Mouse (Mus musculus) MEL-GATA-1-ER (cell line): ENCODE measurements around the gene Cacna1d.

Source experiments
- DNase-seq: peaks from one replicate; pipeline ENCODE4 v3.0.0-alpha.2; 2012; ENCODE audit warnings: low read depth; ENCODE audit errors: extremely low read depth

The Cacna1d gene

DNA sequence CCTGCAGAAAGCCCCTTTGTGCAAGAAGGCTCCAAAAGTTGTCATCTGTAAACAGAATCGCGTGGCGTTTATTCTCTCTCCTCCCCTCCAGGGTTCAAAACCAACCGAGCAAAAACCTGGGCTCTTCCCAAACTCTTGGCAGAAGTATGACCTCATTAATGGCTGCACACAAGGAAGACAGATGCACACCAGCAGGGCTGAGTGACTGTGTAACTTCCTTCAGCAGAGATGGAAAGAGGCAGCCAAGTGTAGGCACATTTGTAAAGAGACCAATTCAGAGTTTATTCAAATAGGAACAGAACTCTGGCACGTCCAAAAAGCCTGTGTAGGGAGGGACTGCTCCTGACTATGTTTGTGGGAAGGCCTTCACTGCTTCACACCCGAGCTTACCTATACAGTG, 385.7 kb downstream of the Cacna1d start:
- DNase-seq: no peak

DNA sequence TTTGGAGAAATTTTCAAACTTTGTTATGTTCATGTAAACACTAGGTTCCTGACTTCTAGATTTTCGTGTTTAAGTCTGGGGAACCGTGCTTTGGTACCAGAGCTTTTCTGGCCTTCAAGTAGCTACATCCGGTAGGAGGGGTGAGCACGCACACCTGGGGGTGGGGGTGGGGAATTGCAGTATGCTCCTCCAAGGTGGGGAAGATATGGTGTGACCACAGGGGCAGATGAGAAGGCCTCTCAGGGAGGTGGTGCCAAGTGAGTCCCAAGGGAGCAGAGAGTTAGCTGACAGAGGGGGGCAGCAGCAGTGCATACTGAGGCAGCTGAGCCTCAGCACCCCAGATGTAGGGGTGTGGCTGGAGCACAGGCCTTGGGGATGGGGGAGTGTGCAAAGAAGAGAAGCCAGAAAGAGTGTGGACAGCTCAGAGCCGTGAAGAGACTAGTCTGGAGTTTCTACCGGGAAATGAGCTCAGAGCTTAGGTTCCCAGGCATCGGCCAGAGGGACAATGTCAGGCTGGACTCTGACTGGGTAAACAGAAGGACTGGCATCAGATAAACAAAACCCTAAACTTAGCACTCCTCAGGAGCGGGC, 387.2 kb downstream of the Cacna1d start:
- DNase-seq: no peak

DNA sequence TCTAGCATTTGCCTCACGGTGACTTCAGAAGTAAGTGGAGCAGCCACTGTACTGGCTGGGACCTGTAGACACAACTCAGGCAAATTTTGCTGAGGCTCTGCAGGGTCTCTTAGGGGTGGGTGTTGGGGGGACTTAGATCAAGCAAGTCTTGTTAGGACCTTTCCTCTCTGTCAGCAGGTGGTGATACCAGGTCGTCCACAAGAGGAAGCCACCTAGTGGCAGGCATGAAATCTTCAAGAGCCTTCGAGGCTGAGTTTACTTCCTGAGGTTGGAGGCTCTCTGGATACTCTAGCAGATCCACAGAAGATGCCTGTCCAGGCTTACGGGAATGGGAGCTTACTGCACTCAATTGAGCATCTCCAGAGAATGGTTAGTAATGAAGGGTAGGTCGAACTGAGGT, 394.0 kb downstream of the Cacna1d start:
- DNase-seq: no peak

DNA sequence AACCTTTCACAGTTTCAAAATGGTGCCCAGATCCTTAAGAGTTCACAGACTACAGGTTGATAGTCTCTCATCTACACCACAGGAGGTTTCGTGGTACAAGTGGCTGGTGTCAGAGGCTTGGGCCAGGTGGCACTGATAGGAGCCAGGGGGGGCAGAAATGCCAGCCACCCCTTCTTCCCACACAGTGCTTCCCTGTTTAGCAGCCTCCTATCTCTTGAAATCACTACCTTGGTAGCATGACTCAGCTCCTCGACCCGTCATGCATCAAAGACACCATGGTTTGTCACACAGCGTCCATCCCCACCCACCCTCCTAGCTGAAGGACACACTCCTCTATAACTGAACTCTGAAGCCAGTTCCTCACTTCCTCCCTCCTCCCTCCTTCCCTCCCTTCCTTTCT, 398.8 kb downstream of the Cacna1d start:
- no peak for DNase-seq

DNA sequence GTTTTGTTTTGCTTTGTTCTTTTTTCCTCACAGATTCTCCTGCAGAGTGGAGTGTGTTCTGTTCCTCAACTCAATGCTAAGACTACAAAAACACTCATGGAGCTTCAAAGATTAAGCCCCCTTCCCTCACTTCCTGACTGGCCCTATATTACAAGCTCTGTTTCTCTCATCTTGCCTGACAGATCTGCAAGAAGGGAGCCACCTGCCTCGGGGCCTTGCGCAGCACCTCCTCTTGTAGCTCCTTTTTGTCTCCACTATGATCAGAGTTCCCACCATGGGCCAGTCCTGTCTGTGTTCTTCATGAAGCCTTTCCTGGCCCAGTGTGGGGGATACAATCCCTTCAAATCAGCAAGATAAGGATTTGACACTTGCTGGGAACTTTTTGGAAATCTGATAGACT, 399.2 kb downstream of the Cacna1d start:
- no peak for DNase-seq

DNA sequence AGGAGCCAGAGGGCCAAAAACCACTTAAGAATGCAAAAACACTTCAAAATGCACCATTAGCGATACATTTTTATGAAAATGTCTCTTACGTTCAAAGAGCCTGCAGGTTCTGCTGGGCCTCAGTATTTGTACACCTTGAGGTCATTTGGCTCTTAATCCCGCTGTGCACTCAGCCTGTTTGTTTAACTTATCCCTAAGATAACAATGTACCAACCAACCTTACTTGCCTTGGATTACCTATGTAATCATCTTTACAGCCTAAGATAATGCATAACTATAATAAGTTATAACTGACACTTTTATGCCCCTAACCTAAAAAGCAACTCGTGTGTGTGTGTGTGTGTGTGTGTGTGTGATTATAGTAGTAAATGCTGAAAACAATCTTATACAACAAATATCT, 411.5 kb downstream of the Cacna1d start:
- no peak for DNase-seq

DNA sequence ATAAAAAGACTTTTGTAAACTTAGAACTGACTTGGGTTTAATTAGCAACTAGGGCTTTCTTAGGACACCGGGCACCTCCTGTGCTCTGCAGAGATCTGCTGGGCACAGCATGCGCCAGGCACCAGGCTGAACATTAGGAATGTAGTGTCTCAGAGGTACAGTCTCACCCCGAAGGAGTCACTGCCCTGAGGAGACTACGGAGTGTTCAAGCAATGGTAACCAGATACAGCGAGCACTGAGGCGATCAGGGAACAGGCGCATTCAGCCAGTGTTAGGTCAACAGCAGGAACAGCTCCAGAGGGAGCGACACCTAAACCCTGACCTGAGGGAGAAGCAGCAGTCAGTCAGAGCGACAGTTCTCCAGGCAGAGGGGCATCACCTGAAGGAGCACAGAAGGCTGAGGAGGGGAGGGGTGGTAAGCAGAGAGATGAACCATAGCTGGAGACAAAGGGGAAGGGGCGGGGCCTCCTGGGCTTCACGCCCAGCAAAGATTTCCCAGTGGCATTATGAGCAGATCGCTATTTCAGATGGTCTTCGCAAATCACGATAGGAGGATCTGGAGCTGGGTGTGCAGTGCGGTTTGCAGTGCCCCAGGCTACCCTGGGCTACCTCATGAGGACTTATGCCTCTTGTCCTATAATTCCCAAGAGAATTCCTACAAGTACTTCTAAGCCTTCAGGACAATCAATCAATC, 413.0 kb downstream of the Cacna1d start:
- DNase-seq: no peak

DNA sequence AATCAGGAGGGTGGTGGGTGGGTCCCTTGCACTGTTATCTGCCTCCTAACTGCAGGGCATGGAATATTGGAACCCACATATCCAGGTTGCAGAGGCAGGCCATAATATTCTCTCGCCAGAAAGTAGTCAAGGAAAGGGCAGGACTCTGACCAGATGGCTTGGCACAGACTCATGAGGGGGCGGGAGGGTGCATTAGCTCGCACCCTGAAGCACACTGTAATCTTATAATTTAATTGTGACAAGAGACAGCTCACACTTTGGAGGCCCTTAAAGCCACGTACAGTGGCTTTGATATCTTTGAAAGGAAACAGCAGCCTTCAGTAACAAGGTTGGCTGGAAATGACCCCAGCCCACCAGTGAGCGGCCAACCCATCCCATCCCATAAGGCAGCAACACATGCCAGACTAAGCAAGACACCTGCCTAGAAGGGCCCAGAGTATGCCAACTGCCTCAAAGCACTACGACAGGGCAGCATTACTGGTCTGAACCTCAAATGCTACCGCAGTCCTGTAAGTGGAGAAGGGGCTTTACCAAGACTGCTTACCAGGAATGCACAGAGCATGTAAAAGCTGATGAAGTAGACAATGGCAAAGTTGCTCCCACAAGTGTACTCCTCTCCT, 415.9 kb downstream of the Cacna1d start:
- no peak for DNase-seq

DNA sequence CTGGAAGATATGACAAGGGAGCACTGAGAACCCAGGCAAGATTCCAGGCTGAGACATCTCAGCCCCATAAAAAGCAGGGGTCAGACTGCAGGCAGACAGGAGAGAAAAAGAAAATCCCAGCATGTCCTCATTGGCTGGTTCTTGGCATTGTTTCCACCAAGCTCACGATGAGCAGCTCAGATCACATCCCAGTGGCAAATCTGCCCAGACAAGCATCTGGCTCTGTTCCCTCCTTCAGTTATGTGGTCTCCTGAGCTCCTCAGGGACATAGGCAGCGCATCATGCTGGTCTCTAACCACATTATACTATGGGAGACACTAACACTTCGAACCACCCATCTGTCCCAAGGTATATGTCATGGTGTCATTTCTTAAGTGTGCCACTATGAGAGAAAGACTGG, 422.7 kb downstream of the Cacna1d start:
- DNase-seq: no peak

DNA sequence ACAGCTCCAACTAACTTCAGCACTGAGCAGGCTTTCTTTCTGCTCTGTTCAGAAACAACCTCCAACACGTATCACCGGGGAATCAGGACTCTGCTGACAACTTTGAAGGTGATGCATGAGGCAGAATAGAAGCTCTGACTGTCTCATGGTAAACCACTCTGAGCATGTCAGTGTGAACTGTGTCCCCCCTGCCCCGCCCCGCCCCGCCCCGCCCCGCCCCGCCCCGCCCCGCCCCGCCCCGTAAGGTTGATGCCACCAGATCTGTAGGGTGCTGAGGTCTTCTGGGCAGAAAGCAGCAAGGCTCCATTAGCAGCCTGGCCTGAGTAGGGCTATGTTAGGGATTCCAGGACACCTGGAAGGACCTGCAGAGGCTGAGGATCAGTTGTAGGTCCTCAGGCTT, 424.5 kb downstream of the Cacna1d start:
- no peak for DNase-seq

DNA sequence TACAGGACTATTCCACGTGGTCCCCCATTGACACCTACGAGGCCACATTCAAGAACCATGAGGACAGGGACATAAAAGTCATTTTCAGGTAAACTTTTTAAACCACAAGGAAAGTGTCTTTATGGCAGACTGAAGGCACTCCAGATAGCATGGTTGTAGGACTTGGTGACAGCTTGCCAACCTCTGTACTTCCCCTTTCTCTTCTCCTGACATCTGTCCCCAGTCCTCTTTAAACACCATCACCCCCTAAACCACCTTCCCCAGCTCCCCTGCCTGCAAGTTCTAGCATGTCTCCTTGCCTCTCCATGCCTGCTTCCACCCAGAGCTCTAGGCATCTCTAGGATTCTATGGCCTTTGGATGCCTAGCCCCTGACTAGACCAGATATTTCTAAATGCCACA, 426.4 kb downstream of the Cacna1d start:
- DNase-seq: peak; percentile 36

DNA sequence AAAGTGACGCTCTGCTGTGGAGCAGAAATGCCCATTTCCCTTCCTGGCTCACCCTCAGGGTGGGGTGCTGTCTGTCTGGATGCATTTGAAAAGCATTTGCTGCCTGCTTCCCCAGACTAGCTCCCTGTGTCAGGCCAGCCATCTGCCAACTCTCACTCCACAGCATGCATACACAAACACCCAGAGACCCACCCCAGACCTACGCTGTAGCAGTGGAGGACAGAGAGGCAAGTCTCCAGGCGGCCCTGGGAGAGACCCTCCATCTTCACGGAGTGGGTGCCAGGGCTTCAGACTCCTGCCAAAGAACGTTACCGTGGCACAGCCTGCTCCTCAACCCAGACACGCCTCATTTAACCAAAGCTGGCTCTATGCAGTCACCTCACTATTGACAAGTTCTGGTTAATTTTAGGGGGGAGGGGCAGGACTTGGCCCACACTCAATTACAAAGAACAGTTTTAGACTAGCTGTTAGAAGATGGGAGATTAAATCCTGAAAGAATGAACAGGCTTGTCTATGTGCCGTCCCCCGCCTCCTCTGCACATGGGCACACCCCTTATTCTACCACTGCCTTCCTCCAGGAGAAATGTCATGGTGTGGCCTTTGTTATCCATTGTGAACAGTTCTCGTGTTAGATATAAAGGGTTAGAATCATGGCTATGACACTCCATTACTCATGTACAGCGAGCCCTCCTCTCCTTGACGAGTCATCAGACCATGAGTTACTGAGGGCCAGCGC, 435.1 kb downstream of the Cacna1d start:
- DNase-seq: no peak

DNA sequence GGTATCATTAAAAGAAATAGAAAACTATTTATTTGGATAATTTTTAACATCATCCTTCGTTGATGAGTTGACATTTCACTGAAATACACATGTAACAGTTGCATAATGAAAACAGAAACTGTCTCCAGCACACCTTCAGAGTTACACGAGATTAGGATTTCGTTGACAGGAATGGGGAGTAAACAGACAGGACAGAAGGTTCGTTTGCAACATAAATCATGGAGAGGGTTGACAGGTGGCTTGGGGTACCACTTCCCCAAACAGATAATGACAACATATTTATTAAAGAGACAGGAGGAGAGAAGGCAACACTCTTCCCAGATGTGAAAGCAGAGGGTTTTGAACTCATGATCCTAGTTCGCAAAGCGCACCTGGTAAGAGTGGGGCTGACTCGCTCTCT, 436.3 kb downstream of the Cacna1d start:
- DNase-seq: no peak

DNA sequence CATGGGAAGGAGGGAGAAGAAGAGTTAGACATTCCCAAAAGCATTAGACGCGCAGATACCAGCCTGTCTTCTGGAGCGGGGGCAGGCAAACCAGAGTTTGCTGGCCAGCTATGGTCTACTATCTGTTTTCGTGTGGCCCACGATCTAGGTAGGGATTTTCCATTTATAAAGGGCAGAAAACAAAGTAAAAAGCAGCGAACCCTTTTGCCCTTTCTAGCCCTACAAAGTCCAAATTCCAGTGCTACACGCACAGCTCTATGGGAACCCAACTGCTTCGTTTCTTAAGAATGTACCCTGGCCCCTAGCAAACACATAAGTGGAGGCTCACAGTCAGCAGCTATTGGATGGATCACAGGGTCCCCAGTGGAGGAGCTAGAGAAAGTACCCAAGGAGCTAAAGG, 441.0 kb downstream of the Cacna1d start:
- DNase-seq: no peak

DNA sequence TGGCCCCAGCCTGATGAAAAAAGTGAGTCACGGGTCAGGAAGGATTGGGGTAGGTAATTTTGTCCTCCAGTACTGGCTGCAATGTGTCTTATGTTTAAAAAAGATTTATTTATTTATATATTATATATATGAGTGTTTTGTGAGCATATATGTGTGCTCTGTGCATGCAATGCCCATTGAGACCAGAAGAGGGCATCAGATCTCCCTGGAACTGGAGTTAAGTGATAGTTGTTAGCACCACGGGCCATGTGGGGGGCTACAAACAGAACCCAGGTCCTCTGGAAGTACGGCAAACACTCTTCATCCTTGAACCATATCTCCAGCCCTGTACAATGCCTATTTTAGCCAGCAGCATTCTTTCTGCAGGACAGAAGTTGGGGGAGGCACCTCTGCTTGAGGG, 443.2 kb downstream of the Cacna1d start:
- DNase-seq: no peak

DNA sequence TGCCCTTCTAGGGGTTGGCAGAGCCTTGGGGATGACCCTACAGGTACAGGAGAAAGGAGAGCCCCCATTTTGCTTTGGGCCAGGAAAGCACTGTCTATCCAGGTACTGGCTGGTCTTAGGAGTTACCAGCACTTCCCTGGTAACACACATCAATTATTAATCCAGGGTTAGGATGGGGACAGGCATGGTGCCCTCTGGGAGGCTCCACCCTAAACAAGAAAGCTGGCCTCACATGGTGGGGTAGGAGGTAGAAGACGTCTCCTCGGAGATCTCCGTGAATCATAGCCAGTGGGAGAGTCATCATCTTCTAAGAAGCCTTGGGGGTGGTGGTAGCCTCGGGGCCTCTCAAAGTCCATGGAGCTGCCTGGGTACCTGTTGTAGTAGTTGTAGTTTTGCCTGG, 444.3 kb downstream of the Cacna1d start:
- no peak for DNase-seq

DNA sequence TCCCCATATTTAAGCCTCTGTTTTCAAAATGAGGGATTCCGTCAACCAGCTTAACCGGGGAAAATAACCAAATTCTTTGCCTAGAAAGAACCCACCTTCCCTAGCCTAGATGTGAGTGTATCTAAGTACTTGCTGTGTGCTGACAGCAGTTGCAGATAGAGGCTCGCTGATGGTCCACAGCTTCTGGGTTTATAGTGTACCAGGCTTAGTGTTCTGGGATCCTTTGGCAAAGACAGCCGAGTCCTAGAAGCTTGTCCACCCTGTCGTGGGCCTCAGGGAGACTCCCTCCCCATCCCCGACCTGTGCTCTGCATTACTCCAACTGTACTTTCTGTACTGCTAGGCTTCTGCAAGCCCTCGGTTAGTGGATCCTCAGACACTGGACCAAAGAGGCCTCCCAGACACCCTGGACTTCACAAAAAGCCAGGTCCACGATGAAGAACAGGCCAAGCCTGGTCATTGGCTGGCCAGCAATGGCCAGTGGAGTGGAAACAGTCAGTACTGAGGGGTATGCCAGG, 445.5 kb downstream of the Cacna1d start:
- DNase-seq: no peak

DNA sequence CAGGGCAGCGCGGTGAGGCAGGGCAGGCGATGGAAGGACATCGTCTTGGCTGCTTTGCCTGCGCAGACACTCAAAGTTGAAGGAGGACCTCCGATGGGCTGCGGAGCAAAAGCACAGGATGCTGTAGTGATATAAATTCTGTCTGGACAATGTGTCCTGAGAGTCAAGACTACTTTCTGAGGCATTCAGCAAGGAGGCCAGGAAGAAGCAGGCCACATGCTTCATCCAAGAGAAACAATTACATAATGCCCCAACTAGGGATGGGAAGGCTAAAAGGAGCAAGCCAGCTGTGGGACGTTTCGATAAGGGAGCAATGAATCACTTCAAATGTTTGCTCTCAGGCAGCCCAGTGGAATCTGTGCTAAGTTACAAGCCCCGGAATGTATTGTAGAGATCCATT, 446.0 kb downstream of the Cacna1d start:
- DNase-seq: no peak

DNA sequence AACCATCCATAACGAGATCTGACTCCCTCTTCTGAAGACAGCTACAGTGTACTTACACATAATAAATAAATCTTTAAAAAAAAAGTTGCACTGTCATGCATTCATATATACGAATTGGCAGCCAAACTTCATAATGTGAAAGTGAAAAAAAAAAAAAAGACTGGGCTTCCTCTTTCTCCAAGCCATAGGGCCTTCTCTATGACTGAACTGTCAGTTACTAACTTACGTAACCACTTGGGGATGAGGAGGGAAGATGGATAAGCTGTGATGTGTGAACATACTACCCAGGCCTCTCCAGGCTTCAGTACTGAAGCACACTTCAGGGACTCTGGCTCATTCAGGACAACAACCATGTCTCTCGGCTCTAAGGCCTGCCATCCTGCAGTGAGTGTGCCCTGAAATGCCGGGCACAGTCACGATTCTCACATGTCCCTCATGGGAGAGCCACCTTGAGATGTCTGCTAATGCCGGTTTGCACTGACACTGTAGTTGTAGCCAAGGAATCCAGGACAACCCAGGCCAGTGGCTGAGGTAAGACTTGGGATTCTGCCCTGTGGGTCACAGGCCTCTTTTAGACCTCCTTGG, 447.8 kb downstream of the Cacna1d start:
- no peak for DNase-seq

DNA sequence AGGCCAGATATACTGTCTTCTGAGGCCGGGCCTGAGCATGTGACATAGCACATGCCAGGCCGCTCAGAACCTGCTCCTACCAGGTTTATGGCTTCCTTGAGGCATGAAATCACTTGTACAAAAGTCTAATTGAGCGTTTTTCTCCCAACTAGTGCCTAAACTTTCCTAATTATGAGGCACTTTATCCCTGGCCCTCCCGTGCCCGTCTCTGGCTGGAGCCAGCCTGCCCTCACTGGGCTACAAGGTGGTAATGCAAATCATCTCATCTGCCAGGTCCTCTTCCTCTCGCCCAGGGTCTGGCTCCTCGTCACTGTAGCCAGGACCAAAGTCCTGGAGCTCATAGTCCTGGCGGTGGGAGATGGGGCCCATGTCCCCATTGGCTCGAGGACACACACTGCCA, 449.4 kb downstream of the Cacna1d start:
- no peak for DNase-seq

DNA sequence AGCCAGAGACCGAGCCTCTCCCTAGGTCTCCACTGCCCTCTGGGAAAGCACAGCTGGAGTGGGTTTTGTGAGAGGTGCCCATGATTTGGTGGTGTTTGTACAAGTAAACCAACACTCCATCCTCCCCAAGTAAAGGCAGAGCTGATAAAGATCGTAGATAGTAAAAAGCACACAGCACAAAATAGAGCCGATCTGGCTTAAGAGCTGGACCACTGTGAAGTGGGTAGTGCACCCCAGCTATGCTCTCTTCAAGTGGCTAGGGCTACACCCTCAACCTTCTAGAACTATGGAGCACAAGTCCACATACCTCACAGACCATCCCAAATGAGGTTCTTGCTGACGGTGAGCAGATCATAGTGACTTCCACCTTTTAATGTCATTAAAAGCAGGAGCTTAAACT, 451.8 kb downstream of the Cacna1d start:
- DNase-seq: no peak

DNA sequence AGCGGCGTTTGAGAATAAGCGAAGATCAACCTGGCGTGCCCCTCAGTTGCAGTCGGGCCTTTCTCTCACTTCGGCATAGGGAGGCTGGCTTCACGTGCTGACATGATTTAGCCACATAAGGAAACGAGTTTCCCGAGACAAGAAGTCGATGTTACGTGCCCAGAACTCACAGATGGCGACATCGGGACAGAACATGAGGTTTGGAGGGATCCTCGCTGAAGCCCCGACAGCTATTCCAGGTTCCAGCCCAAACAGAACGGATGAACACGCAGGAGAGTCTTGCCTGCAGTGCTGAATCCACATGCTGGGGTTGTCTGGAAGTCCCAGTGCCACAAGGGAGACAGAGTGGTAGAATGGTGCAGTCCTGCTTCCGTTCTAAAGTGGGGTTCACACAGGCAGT, 452.8 kb downstream of the Cacna1d start:
- DNase-seq: no peak
